Mouse (Mus musculus) gastrocnemius, adult 18-20 months (tissue): ENCODE data around the gene Mcat. TPM values are rescaled to one million over a fixed set of nuclear protein-coding genes. Genes with fewer than 3 reads are reported as not detected.
"Not testable (repeated sequence)": the region's sequence is repeated elsewhere in the genome, so short reads cannot be mapped to it uniquely, and the experiment has no call there.

ENCODE experiments used
- DNase-seq: peaks from one replicate; pipeline ENCODE4 v3.0.0; 2021; ENCODE audit warnings: low spot score
- microRNA-seq: library from miRNA; unstranded; fragments of <30 nt; microRNA quantifications from one replicate; pipeline ENCODE4 v1.2.0, GENCODE M21; 2021
- total RNA-seq, 2 experiments: library from RNA; stranded (reverse); gene quantifications; 2 replicates each; pipeline ENCODE4 v1.2.3; 2021

The Mcat gene
- total RNA-seq, 2 experiments from 2014 or later: 20.4 to 22.1 TPM

GRCm38 (mm10) chr15:83510805-83511405 is 52.7 kb downstream of the Mcat start, which contains the start of gene Ttll1:
Gene Ttll1, minus strand, starts transcription at chr15:83510893.
- DNase-seq: peak; percentile 95

DNA sequence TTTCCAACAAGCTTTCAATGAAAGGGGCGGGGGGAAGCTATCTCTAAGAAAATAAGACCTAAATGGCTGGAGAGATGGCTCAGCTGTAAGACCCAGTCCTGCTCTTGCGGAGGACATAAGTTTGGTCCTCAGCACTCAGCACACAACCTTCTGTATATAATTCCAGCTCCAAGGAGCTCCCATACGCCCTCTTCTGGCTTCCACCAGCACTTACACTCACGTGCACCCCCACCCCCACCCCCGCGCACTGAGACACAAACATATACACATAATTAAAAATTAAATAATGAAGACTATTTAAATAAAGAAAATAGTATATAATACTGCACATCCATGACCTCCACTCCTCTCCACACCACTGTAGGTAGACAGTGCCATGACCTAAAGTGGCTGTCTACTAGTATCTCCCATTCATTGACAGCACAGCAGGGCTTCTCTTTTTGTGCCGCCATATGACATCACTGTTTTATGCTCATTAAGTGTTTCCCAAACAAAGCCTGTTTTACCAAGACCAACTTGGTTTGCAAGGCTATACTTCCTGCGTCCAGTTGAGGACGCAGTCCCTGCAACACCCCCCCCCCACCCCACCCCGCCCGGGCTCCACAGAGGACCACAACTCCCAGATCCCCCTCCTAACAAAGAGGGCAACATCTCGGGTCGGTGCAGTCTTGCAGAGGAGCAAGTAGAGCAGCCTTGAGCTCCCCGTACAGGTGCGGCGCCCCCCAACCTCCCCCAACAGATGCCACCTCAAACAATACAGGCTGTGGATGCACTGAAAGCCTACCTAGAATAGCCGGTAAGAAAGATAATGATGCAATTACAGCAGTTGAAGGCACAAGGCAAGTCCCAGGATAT is 53.4 kb downstream of the Mcat start:
- DNase-seq: no peak

DNA sequence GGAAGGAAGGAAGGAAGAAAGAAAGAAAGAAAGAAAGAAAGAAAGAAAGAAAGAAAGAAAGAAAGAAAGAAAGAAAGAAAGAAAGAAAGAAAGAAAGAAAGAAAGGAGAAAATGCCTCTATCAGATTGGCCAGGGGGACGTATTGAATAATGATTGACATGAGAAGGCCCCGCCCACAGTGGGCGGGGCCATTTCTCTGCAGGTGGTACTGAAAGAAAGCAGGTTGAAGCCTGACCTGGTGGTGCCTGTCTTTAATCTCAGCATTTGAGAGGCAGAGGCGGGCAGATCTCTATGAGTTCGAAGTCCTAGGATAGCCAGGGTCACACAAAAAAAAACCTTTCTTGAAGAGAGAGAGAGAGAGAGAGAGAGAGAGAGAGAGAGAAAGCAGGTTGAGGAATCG is 62.1 kb downstream of the Mcat start:
- not testable (repeated sequence) for DNase-seq

GRCm38 (mm10) chr15:83500352-83500751 is 63.2 kb downstream of the Mcat start:
- no peak for DNase-seq

DNA sequence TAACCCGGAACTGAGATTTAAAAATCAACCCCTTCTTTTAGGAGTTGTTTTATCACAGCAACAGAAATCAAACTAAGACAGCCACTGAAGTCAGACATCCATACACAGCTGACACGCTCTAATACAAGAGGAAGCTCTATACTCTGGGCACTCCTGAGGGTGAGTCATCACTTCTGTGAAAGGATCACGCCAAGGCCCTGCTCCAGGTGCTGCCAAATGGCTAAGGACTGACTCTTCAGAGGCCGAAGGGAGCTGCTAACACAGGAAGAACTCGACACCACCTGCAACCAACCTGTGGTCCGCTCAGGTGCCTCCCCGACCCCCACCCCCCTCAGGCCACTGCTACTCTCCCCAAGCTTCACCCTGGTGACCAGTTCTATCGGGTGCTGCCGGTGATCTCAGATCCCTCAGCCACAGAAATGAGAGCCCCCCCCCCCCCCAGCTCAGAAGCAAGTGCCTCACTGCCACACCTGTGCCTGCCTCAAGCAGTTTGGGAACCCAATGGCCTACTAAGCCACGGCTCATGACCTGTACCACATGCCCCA is 64.3 kb downstream of the Mcat start:
- DNase-seq: no peak

DNA sequence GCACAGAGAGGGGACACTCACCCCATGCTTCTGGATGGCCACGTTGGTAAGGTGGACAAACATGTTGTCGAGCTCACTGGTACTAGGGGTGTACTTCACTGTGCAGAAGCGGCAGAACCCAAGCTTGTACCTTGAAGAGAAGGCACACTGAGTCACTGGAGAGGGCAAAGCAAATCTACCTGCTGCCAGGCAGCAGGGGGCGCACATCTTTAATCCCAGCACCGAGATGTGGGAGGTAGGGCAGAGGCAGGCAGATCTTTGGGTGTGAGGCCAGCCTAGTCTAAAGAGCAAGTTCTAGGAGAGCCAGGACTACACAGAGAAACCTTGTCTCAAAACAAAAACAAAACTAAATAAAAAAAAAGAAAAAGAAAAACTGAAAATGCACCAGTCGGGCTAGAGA is 66.3 kb downstream of the Mcat start:
- DNase-seq: no peak

Small RNA genes lying within 50 kb of the gene (microRNA-seq; reads per million reads assigned to microRNA genes)
- not detected for gene Gm24575

Other genes starting within 250 kb of the Mcat start
- gene Arfgap3, start 213.5 kb downstream of the Mcat start, total RNA-seq: 1 to 10 TPM; 5.4 to 6.0 TPM
- gene Pacsin2, start 99.2 kb downstream of the Mcat start, total RNA-seq: 10 to 100 TPM; 49.4 to 75.6 TPM
- gene Ttll1, start 52.9 kb downstream of the Mcat start, total RNA-seq: 1 to 10 TPM; 3.5 to 4.3 TPM
- gene Bik, start 36.9 kb downstream of the Mcat start, total RNA-seq: 1 to 10 TPM in 1 of 2 experiments, under 1 TPM in 1; 0.91 to 1.4 TPM
- 10 to 100 TPM; 19.6 to 26.8 TPM for gene Tspo, start 195 bp downstream of the Mcat start, total RNA-seq
- gene Ttll12, start 31.4 kb upstream of the Mcat start, total RNA-seq: 1 to 10 TPM; 3.6 to 4.0 TPM
- under 1 TPM; 0.14 to 0.27 TPM for gene Scube1, start 161.2 kb upstream of the Mcat start, total RNA-seq
- gene Mpped1, start 215.7 kb upstream of the Mcat start, total RNA-seq: not detected